Mouse (Mus musculus) myocyte (in vitro differentiated cells): Measurements from ENCODE around the gene Lrcol1.

Experiments
- CEBPB ChIP-seq: IDR thresholded peaks from 2 replicates; pipeline ENCODE4 v1.6.1; 2011; ENCODE audit warnings: mild to moderate bottlenecking, moderate library complexity; ENCODE audit not compliant: poor library complexity, insufficient read depth, severe bottlenecking
- E2F4 ChIP-seq: IDR thresholded peaks from one replicate; pipeline ENCODE4 v1.6.1; 2011; ENCODE audit warnings: mild to moderate bottlenecking, control low read depth, moderate library complexity; ENCODE audit not compliant: insufficient read depth
- POLR2A ChIP-seq: IDR thresholded peaks from one replicate; pipeline ENCODE4 v1.6.1; 2011; ENCODE audit warnings: low read depth, mild to moderate bottlenecking, control low read depth, moderate library complexity; ENCODE audit not compliant: insufficient read length
- POLR2AphosphoS2 ChIP-seq: IDR thresholded peaks from one replicate; pipeline ENCODE4 v1.6.1; 2011; ENCODE audit warnings: low read depth, control low read depth; ENCODE audit not compliant: insufficient read length
- USF1 ChIP-seq: IDR thresholded peaks from one replicate; pipeline ENCODE4 v1.6.1; 2011; ENCODE audit warnings: low read depth, mild to moderate bottlenecking, control low read depth, moderate library complexity

DNA sequence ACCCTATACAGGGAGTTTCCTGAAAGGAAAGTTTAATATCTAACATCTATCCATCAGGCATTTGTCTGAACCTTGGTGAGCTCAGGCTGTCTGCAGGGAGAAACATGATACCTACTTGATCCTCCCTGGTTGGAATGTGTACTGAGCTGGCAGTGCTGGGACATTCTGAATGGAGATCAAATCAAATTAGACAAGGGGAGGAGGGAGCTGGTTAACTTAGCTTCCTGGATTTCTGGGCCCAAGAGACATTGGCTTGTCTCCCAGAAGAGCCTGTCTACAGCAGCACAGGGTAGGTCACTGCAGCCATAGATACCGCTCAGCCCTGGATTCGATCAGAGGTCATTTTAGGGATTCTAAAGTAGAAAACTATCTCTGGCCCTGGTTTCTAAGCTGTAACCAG lies 5.7 kb upstream of the Lrcol1 start:
- TF ChIP-seq POLR2A (no peak), CEBPB (no peak), USF1 (no peak), POLR2AphosphoS2 (no peak), E2F4 (no peak)
